Mouse (Mus musculus): Measurements from ENCODE around the gene Gdpd2.

Gdpd2 gene

DNA sequence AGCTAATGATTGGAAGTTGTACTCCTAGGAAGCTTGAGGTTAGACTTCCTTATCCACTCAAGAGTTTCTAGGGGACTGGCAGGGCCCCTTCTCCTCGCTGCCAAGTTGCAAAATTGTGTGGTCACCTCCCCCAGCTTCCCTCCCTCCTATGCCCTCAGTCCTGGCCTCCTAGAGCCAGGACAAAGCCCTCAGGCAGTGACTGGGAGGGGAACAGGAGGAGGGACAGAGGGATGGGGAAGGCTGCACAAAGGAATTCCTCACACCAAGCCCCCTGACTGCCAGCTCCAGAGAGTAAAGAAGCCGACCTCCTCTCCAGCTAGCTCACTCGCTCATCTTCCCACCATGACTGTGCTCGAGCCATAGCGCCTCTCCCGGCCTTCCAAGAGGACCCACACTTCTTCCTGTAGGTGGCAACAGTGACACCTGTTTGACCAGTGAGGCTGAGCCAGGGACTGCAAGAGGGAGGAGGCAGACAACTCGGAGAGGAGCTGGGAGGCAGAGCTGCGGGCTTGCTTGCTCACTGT is at the start of gene Gdpd2:
TSS of gene Gdpd2 (plus strand) at position 209 of the 524 bp plus-strand sequence.
- peak; percentile 22 for DNase-seq

GRCm38 (mm10) chrX:100686527-100686926 is 43.1 kb upstream of the Gdpd2 start:
- DNase-seq: no peak

DNA sequence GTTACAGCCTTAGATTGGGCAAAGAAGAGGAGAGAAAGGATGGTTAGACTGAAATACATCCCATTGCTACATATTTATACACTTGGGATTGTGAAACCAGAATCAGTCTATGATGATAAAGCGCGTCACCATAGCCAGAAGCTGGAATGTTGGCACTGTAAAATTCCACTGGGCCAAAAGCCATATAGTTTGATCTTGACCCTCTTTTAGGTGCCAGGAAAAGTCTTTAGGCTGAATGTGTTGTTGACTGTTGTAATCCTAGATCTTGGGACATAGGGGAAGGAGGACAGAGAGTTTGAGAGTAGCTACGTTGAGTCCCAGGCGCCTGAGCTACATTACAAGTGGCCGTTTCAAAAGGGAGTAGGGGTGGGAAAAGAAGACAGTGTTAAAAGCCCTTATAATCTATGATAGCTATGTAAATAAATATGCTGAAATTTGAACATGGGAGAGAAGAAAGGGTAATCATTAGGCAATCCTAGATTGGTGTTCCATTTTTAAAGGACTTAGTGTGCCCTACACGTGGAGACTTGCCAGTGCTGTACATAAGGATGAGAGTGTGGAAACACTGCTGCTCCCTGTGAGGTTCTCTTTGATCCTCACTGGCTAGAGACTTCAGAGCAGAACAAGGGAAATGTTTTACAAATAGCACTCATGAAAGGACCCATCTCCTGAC is 42.2 kb upstream of the Gdpd2 start:
- DNase-seq: no peak

DNA sequence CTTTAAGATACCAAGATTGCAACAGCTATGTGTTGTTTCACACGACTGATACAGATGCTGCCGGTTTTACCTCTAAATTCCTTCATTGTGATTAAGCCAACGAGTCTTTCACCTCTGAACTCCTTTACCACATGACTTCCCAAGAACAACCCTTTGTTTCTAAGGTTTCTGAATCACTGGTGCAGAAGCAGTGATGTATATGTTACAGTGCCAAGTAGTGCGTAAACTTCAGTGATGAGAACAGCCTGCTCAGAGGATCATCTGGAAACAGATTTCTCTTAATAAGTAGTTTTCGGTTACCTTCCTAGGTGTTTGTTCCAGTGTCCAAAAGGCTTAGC is 41.7 kb upstream of the Gdpd2 start:
- DNase-seq: no peak

DNA sequence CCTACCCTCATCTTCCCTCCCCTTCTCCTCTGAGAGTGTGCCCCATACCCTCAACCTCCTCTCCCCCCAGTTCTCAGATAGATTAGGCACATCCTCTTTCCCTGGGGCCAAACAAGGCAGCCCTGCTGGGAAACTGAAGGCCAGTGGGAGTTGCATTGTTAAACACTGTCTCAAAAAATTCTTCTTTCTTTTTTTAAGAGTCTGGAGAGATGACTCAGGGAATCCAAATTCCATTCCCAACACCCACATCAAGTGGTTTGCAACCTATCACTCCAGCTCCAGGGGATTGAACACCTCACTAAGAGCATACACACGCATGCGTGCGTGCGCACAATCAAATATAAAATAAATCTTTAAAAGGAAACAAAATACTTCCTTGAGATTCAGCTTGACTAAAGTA is 32.9 kb upstream of the Gdpd2 start:
- no peak for DNase-seq

GRCm38 (mm10) chrX:100708032-100708431 is 21.6 kb upstream of the Gdpd2 start:
- no peak for DNase-seq

GRCm38 (mm10) chrX:100716173-100716572 is 13.5 kb upstream of the Gdpd2 start:
- DNase-seq: no peak

- DNase-seq: no peak
These were observed 726 bp upstream of the Gdpd2 start for GRCm38 (mm10) chrX:100728947-100729346.

DNA sequence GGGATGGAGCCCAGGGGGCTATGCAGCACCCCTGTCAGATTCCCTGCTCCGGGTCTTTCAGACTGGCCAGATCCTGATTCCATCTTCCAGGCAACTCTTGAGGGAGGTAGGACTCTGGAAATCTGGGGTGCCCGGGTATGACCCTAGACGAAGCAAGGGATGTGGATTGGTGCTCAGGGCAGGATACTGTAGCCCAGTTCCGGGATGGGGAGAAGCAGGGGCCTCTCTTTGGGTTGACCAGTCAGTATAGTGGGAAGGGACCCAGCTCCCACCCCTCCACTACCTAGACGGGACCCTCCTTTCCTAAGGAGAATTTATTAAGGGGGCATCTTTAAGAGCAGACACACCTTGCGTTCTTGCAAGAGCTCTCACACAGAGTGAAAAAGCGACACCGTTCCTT is 593 bp downstream of the Gdpd2 start:
- no peak for DNase-seq

DNA sequence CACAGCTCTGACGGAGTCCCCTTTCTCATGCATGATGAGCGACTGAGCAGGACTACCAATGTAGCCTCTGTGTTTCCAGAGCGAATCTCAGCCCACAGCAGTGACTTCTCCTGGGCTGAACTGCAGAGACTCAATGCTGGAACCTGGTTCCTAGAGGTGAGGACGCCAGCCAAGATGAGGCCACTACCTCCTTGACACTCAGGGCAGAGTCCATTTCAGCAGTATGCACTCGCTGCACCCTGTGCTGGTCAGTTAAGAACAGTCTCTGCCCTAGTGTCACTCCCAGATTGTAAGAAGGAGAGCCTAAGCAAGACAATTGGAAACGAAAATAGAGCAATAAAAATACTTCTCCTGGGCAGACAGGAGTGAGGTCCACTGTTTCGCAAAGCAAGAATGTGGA is 4.7 kb downstream of the Gdpd2 start:
- no peak for DNase-seq

DNA sequence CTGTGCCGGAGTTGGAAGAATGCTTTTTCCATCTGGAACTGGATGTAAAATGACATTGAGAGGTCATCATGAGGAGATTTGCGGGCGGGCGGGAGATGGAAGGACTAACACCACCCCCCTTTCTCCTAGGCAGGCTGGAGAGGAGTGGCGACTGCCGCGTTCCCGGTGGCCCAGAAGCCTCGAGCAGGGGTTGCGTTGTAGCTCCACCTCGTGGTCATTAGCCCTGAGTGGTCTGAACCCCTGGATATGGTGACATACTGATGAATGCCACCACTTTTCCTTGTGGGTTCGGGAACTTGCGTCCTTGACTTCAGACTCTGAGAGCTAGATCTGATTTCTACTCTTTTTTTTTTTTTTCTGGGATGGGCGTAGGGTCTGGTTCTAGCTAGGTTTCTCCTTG is 9.2 kb downstream of the Gdpd2 start:
- DNase-seq: peak; percentile 36

GRCm38 (mm10) chrX:100739443-100739842 is 9.8 kb downstream of the Gdpd2 start:
- no peak for DNase-seq

DNA sequence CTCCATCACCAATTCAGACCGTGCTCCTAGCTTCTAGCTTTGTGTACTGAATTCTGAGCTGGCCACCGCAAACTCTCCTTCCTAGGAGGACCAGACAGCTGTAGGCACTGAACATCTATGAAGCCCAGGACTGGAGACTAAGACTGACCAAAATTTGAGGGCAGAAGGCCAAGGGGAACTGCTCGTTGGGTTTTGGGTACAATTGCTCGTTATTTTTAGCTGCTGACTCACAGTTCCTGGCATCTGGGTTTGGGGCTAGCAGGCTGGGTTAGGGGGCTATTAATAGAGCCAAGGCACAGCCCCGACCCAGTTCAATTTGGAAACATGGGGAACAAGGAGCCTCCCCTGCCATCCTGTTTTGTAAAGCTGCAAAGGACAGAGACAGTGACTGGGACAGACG is 11.1 kb downstream of the Gdpd2 start:
- DNase-seq: no peak

DNA sequence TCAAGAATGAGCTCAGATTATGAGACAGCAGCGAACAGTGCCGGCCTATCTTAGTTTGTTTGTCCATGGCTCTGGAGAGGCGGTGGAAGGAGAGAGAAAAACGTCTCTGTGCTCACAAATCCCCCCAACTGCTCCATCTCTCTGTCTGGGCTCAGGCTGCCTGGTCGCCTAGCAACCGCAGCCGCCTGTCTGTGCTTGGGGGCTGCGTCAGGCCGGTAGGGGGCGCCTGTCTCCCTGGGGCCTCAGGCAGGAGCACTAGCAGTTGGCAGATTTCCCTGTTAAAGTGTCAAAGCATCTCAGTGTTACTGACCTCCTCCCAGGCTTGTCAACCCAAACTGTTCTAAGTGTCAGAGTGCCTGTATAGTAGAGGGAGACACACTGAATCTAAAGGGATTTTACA is 12.3 kb downstream of the Gdpd2 start:
- peak; percentile 56 for DNase-seq

- no peak for DNase-seq
These were observed 36.2 kb downstream of the Gdpd2 start for GRCm38 (mm10) chrX:100765855-100766254.

DNA sequence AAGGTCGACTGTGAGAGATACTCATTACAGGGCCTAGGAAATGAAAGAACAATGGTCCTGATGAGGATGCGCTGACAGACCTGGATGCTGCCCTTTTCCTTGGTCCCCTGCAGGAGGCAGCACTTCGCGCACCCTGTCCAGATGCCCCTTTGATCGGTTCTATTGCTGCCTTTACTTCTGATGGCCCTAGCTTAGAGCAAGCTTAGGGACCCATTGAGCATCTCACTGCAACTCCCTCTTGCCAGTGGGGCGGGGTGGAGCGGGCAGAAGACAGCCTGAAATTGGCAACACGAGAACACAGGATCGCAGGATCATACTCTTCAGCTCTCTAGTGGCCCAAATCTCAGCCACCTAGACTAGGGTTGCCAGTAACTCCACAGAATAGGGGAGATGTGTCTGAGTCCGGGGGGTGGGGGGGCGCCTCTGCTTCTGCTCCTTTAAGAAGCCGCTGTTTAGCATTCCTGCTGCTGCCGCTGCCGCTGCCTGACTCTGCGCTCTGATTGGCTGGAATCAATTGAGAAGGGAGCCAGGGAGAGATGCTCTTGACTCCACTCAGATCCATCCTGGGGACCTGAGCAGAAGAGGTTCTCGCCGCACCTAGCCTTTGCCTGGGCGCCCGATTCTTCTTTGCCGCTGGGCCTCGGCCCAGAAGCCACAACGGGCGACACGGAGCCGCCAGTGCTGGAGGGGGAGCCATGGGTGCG is 37.7 kb downstream of the Gdpd2 start, which contains the start of gene Dlg3:
TSS of gene Dlg3 (plus strand) at position 542 of the 704 bp plus-strand sequence.
- DNase-seq: no peak

DNA sequence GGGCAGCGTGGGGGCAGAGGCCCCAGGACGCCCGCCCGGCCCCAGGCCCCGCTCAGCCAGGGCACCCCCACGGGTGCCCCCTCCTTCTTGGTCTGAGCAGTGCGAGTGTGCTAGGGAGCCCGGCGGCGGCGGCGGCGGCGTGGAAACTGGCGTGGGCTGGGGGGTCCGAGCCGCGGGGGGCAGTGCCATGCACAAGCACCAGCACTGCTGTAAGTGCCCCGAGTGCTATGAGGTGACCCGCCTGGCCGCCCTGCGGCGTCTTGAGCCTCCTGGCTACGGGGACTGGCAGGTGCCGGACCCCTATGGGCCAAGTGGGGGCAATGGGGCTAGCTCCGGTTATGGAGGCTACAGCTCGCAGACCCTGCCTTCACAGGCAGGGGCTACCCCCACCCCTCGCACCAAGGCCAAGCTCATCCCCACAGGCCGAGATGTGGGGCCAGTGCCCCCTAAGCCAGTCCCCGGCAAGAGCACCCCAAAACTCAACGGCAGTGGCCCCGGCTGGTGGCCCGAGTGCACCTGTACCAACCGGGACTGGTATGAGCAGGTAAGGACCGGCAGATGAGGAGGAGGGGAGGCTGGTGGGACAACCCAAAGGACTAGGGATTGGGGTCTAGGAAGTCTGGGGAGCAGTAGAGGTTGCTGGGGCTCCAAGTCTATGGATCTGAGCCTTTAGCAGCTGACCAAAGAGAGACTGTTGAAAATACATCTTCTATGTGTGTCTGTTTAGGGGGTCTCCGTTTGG is 38.4 kb downstream of the Gdpd2 start:
- no peak for DNase-seq

GRCm38 (mm10) chrX:100769281-100769680 is 39.6 kb downstream of the Gdpd2 start:
- no peak for DNase-seq

GRCm38 (mm10) chrX:100774341-100774811 is 44.7 kb downstream of the Gdpd2 start:
- DNase-seq: peak; percentile 59

- no peak for DNase-seq
These were observed 45.7 kb downstream of the Gdpd2 start for GRCm38 (mm10) chrX:100775405-100775804.

DNA sequence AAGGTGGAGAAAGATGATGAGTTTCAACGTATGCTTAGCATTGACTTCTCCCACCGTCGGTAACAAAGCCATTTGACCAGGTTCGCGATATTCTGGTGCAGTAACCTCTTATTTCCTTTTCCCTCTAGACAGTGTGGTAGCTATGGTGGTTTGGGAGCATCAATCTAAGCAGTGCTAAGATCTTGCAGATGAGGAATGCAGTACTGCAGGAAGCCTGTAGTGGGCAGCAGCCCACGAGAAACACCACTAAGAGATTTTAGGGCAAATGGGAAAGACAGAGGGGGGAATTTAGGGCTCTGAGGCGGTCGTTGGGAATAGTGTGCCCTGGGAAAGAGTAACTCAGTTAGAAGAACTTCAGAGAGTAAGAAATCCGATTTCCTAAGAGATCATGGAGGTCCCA is 46.8 kb downstream of the Gdpd2 start:
- DNase-seq: peak; percentile 48

DNA sequence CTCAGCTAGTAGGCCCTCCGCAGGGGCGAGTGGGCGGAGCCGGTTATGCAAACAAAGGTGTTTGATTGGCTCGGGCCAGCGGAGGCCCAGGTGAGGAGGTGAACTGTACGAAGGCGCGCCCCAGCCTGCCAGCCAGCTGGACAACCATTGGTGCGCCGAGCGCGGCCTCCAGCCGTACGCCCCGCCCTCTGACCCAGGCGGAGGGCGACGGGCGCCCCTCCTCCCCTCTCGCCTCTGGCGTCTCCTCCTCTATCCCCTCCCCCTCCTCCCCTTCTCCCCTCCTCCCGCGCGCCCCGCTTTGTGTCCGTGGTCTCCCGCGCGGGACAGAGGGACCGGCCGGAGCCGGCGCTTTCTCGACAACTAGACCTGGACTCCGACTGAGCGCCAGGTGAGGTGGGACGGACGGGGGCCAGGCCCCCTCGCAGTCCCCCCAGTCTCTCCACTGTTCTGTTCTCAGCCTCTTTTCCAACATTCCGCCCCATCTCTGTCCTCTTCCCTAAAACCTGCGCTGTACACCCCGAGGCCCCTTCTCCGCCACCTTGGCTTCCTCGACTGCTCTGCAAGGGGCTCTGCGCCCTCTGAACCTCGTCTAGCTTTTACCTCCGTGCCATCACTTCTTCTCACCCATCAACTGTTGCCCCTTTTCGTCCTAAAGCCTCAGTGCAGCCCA is 47.4 kb downstream of the Gdpd2 start:
- DNase-seq: peak; percentile 84

DNA sequence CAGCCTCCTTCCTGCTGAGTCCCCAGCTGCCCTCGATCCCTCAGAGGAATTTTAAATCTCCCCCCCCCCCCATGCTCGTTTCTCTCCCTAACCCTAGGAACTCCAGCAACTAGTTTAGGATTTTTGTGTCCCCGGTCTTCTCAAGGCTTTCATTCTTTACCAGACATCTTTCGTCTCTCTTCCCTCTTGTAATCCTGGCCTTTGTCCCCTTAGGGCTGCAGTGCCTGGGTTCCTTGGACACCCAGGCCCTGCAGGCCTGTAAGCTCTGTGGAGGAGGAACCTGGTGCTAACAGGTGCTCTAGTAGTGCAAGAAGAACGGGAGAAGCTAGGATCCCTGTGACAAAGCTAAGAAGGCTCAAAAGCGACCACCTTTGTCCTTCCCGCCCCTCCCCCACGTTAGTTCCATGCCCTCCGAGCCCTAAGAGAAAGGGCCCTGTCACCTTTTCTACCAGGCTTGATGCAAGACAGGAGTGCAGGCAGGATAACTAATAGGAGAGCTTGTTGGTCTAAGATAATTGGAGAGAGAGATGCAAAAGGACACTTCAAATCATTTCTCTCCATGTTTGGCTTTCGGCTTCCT is 48.1 kb downstream of the Gdpd2 start:
- no peak for DNase-seq
